Mouse (Mus musculus) WW6 (cell line): ENCODE results near the gene Olfr141.

Experiments
- DNase-seq: peaks from one replicate; pipeline ENCODE4 v3.0.0-alpha.2; 2013; ENCODE audit warnings: low read depth, low spot score

The Olfr141 gene

DNA sequence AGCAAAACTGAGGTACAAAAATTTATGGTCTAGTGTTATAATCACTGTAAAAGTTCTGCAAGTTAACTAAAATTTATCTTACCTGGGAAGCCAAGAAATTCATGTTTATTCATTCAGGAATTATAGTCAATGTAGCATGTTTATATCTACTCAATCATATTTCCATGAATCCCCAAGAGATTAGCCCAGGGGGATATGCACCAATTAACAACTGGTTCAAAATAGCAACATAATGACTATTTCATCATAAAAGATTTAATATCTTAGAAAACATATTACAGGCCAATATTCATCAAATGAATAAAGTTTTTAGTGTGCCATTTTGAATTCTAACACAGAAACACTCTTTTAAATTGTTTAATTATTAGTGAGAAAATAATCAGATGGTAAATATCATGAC lies at the start of gene Olfr141:
Olfr141 (minus strand) TSS at position 101 of the 400 bp plus-strand sequence.
- no peak for DNase-seq

DNA sequence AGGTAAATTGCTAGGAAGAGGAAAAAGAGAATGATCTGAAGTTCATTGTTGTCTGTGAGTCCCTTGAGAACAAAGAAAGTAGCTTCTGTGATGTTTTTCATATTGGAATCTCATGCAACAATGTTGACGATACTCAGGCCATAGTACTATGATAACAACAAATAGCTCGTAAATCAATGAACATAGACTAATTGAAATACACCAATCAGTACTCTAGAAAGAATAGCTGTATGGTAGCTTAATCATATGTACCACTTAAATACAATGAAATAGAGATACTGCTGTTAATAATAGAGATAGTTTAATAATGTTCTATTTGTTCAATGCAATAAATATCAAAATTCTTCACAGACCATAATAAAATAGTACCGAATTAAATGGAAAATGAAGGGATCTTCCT lies 41.8 kb upstream of the Olfr141 start, which contains the start of gene Olfr1095:
Olfr1095 (minus strand) TSS at position 101 of the 400 bp plus-strand sequence.
- no peak for DNase-seq

DNA sequence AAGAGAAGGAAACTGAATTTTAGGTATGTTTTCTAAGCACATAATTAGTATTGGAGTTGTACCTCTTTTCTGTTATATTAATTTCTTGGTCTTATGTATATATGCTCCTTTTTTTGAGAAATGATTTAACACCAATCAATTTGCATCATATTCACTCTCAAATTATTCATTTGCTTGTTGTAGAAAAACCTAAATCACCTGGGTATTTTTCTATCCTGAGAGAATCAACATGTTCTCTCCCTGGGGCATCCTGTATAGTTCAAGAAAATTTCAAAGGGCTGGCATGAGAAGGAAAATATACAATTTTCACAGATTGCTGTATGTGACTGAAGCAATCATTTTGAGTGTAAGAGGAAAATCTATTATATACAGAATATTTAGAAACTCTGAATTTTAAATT lies 14.5 kb upstream of the Olfr141 start, which contains the start of gene Olfr1094:
Olfr1094 (plus strand) TSS at position 301 of the 400 bp plus-strand sequence.
- DNase-seq: no peak

DNA sequence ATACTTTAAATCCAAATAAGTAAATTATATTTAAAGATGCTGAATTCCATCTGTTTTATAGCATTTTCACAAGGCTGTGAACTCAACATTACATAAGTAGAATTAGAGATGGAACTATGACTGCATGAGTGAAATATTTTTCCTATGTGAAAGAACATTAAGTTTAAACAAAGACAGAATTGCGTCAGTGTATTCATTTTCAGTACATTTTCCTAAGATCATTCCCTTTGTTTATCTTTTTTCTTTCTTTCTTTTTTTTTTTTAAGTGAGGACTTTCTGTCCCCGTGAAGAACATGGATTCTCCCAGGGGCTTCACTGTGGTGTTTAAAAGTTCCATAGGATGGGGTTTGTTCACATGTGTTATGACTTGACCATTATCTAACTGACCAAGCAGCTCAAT lies 27.6 kb downstream of the Olfr141 start, which contains the start of gene Olfr1093:
Olfr1093 (plus strand) TSS at position 301 of the 400 bp plus-strand sequence.
- no peak for DNase-seq

DNA sequence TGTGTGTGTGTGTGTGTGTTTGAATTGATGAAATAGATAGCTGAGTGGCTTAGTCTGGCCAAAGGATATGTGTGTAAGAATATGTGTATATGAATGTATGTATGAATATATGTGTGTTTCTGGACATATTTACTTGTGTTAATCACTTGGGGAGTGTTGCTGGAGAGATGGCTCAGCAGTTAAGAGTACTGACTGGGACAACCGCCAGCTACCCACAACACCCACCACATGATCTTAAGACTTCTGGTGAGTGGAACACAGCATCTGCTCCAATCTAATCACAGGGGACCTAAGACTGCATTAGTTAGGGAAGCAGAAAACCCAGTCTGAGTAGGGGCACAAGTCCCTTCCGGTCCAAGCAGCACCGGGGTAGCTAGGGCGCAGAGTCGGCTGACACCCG lies 48.8 kb downstream of the Olfr141 start:
- no peak for DNase-seq

DNA sequence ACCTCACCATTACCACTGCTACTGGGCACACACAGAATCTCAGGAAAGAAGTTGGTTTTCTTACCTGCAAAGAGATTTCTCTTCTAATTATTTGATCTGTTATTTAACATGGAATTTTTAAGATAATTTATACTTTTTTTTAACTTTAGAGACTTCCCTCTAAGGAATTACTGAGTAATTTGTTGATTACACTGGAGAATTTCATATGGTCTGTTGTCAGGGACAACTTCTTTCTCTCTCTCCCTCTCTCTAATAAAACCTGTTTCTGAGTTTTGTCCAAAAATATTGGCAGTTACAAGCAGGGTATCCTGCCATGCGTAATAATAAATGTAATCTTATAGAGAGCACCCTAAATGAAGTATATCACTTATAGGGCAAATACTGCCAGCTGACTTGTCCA lies 50.9 kb downstream of the Olfr141 start, which contains the start of gene Olfr1090:
Olfr1090 (minus strand) TSS at position 101 of the 400 bp plus-strand sequence.
- no peak for DNase-seq
